Mouse (Mus musculus) small intestine, adult 2 months (tissue): ENCODE measurements around the gene Tango2. TPM values are rescaled to one million over a fixed set of nuclear protein-coding genes. Genes with fewer than 3 reads are reported as not detected.

ENCODE experiments used
- H3K27ac ChIP-seq: fragments of 200-500 bp; 2 replicates; pipeline ENCODE4 v1.5.1; 2012; ENCODE audit warnings: low read depth, low read length, control low read depth, inconsistent platforms; ENCODE audit not compliant: insufficient read depth
- H3K27me3 ChIP-seq: fragments of 200-500 bp; 2 replicates; pipeline ENCODE4 v1.6.1; 2012; ENCODE audit warnings: mild to moderate bottlenecking, moderate library complexity, low read length, inconsistent platforms; ENCODE audit not compliant: control insufficient read depth, insufficient read depth
- H3K36me3 ChIP-seq: fragments of 200-500 bp; 2 replicates; pipeline ENCODE4 v1.6.1; 2012; ENCODE audit warnings: mild to moderate bottlenecking, low read length, control low read depth, inconsistent platforms; ENCODE audit not compliant: control insufficient read depth, insufficient read depth
- H3K4me1 ChIP-seq: fragments of 200-500 bp; 2 replicates; pipeline ENCODE4 v1.6.1; 2012; ENCODE audit warnings: low read length, inconsistent platforms, mixed read lengths; ENCODE audit not compliant: control insufficient read depth, insufficient read depth, insufficient read length
- H3K4me3 ChIP-seq: fragments of 200-500 bp; 2 replicates; pipeline ENCODE4 v1.5.1; 2012; ENCODE audit warnings: low read depth, mild to moderate bottlenecking, control low read depth, inconsistent platforms, low read length, moderate library complexity
- CTCF ChIP-seq: fragments of 200-500 bp; IDR thresholded peaks from 2 replicates; pipeline ENCODE4 v1.5.1; 2012; ENCODE audit warnings: low read depth, mild to moderate bottlenecking, control low read depth, inconsistent platforms, low read length, moderate library complexity, mixed read lengths; ENCODE audit not compliant: insufficient replicate concordance, insufficient read length; ENCODE audit errors: extremely low read depth
- POLR2A ChIP-seq: fragments of 200-500 bp; IDR thresholded peaks from 2 replicates; pipeline ENCODE4 v1.6.1; 2012; ENCODE audit warnings: low read depth, mild to moderate bottlenecking, control low read depth, inconsistent platforms, low read length, moderate library complexity
- WGBS: fragments of 180-500 bp; shearing (Covaris S2); methylation state at CpG from one replicate; pipeline ENCODE4 v1.1.7; 2018; 5-methylcytosine and 5-hydroxymethylcytosine counted together
- polyA plus RNA-seq: library from polyadenylated mRNA; depleted of rRNA; stranded (reverse); fragments of >200 nt; gene quantifications from 2 replicates; pipeline ENCODE4 v1.2.3, GENCODE M21; 2012

The Tango2 gene
- polyA plus RNA-seq, 1 experiment = 78.0 TPM

- Histone ChIP-seq H3K4me3 (no peak overlapping the region), H3K4me1 (0 out of 2 replicates have a peak, but pooled peaks cover 3% of the 10 kb centered on the region), H3K36me3 (peaks cover 16% of the 10 kb centered on the region; the same call in 1 of the 2 replicates), H3K27ac (no peak overlapping the region), H3K27me3 (no peaks in the 10 kb centered on the region)
- WGBS = 86% methylated on average over 1 of the region's 1 CpGs
- TF ChIP-seq CTCF = no peak
- no peak for TF ChIP-seq POLR2A
Measured at GRCm38 (mm10) chr16:18328524-18328923, 19.4 kb downstream of the Tango2 start.

GRCm38 (mm10) chr16:18327936-18328335, 20.0 kb downstream of the Tango2 start:
- no peak overlapping the region for H3K27ac ChIP-seq
- WGBS = 83% methylated on average over 9 of the region's 9 CpGs
- no peak overlapping the region for H3K4me3 ChIP-seq
- H3K4me1 ChIP-seq = 0 out of 2 replicates have a peak, but pooled peaks cover 3% of the 10 kb centered on the region
- no peaks in the 10 kb centered on the region for H3K27me3 ChIP-seq
- peaks cover 21% of the 10 kb centered on the region for H3K36me3 ChIP-seq
- TF ChIP-seq POLR2A (no peak), CTCF (no peak)

- 81% methylated on average over 4 of the region's 4 CpGs for WGBS
- H3K36me3 ChIP-seq = peaks cover 28% of the 10 kb centered on the region
- TF ChIP-seq CTCF = no peak
- TF ChIP-seq POLR2A = no peak
- 0 out of 2 replicates have a peak, but pooled peaks cover 3% of the 10 kb centered on the region for H3K4me1 ChIP-seq
- no peak overlapping the region for H3K4me3 ChIP-seq
- no peaks in the 10 kb centered on the region for H3K27me3 ChIP-seq
- no peak overlapping the region for H3K27ac ChIP-seq
Measured at GRCm38 (mm10) chr16:18325741-18326140, 22.2 kb downstream of the Tango2 start.

GRCm38 (mm10) chr16:18324031-18324430, 23.9 kb downstream of the Tango2 start:
- H3K4me3 ChIP-seq = no peak overlapping the region
- no peak for TF ChIP-seq CTCF
- no peak for TF ChIP-seq POLR2A
- WGBS = 93% methylated on average over 6 of the region's 6 CpGs
- H3K36me3 ChIP-seq = peaks cover 32% of the 10 kb centered on the region
- no peaks in the 10 kb centered on the region for H3K27me3 ChIP-seq
- no peak overlapping the region for H3K27ac ChIP-seq
- peaks cover 7% of the 10 kb centered on the region; the same call in 1 of the 2 replicates for H3K4me1 ChIP-seq

DNA sequence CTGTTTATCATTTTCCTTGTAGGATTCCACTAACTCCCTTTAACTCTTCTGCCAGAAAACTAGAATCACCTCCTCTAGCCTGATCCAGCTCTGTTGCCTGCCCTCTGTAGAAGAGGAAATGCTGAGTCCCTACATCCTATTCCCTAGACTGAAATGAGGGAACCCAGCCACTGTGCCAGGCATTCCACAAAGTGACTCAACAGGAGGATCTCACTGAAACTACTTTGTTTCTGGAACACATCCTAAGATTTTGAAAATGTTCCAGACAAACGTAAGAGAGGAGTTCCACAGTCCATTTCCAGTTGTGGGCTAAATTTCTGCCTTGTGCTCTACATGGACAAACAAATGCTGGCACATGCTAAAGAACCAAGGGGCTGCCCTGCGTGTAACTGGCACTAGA, 24.4 kb downstream of the Tango2 start:
- no peak for TF ChIP-seq CTCF
- no peak for TF ChIP-seq POLR2A
- H3K4me1 ChIP-seq = peaks cover 5% of the 10 kb centered on the region; the same call in 1 of the 2 replicates
- H3K27me3 ChIP-seq = no peaks in the 10 kb centered on the region
- no peak overlapping the region for H3K27ac ChIP-seq
- peaks cover 32% of the 10 kb centered on the region for H3K36me3 ChIP-seq
- no peak overlapping the region for H3K4me3 ChIP-seq
- 84% methylated on average over 2 of the region's 2 CpGs for WGBS

GRCm38 (mm10) chr16:18321443-18321842, 26.5 kb downstream of the Tango2 start:
- Histone ChIP-seq H3K27ac (no peak overlapping the region), H3K36me3 (peaks cover 38% of the 10 kb centered on the region), H3K4me1 (peaks cover 7% of the 10 kb centered on the region; the same call in 1 of the 2 replicates), H3K27me3 (no peaks in the 10 kb centered on the region), H3K4me3 (no peak overlapping the region)
- WGBS = 71% methylated on average over 2 of the region's 2 CpGs
- TF ChIP-seq CTCF (no peak), POLR2A (no peak)

DNA sequence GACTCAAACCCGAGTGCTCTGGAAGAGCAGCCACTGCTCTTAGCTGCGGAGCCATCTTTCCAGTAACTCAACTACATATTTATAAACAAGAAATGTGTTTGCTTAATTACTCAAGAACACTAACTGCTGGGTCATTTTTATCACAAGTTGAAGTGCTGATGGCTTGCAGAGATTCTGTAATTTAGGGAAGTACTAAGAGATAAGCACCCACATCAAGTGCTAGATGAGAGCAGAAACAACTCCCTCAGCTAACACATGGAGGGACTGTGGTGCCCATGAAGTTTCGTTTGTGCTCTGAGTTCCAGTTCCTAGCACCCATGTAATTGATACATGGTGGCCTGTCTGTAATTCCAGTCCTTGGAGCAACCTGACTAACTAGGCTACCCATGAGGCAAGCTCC, 28.9 kb downstream of the Tango2 start:
- WGBS = 78% methylated on average over 3 of the region's 3 CpGs

More for the DNA sequence above, 28.9 kb downstream of the Tango2 start:
- peaks cover 35% of the 10 kb centered on the region for H3K36me3 ChIP-seq
- TF ChIP-seq POLR2A (no peak), CTCF (no peak)
- no peaks in the 10 kb centered on the region for H3K27me3 ChIP-seq
- H3K4me3 ChIP-seq = no peak overlapping the region
- H3K4me1 ChIP-seq = peaks cover 7% of the 10 kb centered on the region; the same call in 1 of the 2 replicates
- no peak overlapping the region for H3K27ac ChIP-seq
